Mouse (Mus musculus): ENCODE data around the gene Tbcb. TPM values are rescaled to one million over a fixed set of nuclear protein-coding genes. Genes with fewer than 3 reads are reported as not detected.

Tbcb gene
- polyA plus RNA-seq, 1 experiment: 180 TPM

GRCm38 (mm10) chr7:30200200-30200599 lies 31.9 kb downstream of the Tbcb start:
- Histone ChIP-seq H3K79me3 (ENCODE audit: low read depth) (no peaks in the 10 kb centered on the region), H3K27me3 (ENCODE audit: control insufficient read depth, insufficient read depth, insufficient read length) (no peaks in the 10 kb centered on the region), H3K36me3 (ENCODE audit: control insufficient read depth, insufficient read depth) (no peaks in the 10 kb centered on the region), H3K79me2 (ENCODE audit: control insufficient read depth, insufficient read depth) (no peaks in the 10 kb centered on the region), H3K4me3 (ENCODE audit: insufficient read depth, poor library complexity, severe bottlenecking) (no peak overlapping the region), H3ac (ENCODE audit: control insufficient read depth, insufficient read length, low read depth) (no peak overlapping the region)
- no peak for TF ChIP-seq USF1 (IDR thresholded peaks at IDR 0.05; ENCODE audit: low read depth)
- TF ChIP-seq MYOD1 (IDR thresholded peaks at IDR 0.05; ENCODE audit: control insufficient read depth, insufficient read length, low read depth): no peak
- TF ChIP-seq MAX (IDR thresholded peaks at IDR 0.05): no peak
- TF ChIP-seq MYOG (IDR thresholded peaks at IDR 0.05; ENCODE audit: control insufficient read depth, extremely low read depth, insufficient read length): no peak
- TF ChIP-seq FOSL1 (IDR thresholded peaks at IDR 0.05; ENCODE audit: insufficient read depth, low read length, poor library complexity, severe bottlenecking): no peak
- no peak for TF ChIP-seq CEBPB (IDR thresholded peaks at IDR 0.05; ENCODE audit: low read depth)
- no peak for TF ChIP-seq CTCF (IDR thresholded peaks at IDR 0.05; ENCODE audit: control insufficient read depth, insufficient read depth, insufficient read length)

GRCm38 (mm10) chr7:30199498-30200139 lies 32.5 kb downstream of the Tbcb start:
- Histone ChIP-seq H3K27me3 (ENCODE audit: control insufficient read depth, insufficient read depth, insufficient read length) (no peaks in the 10 kb centered on the region), H3K4me3 (ENCODE audit: insufficient read depth, poor library complexity, severe bottlenecking) (no peak overlapping the region), H3K36me3 (ENCODE audit: control insufficient read depth, insufficient read depth) (no peaks in the 10 kb centered on the region), H3ac (ENCODE audit: control insufficient read depth, insufficient read length, low read depth) (no peak overlapping the region), H3K79me3 (ENCODE audit: low read depth) (no peaks in the 10 kb centered on the region), H3K79me2 (ENCODE audit: control insufficient read depth, insufficient read depth) (peaks cover 3% of the 10 kb centered on the region)
- TF ChIP-seq CTCF (IDR thresholded peaks at IDR 0.05; ENCODE audit: control insufficient read depth, insufficient read depth, insufficient read length): no peak
- TF ChIP-seq MAX (IDR thresholded peaks at IDR 0.05): no peak
- no peak for TF ChIP-seq USF1 (IDR thresholded peaks at IDR 0.05; ENCODE audit: low read depth)
- TF ChIP-seq MYOG (IDR thresholded peaks at IDR 0.05; ENCODE audit: control insufficient read depth, extremely low read depth, insufficient read length): no peak
- no peak for TF ChIP-seq FOSL1 (IDR thresholded peaks at IDR 0.05; ENCODE audit: insufficient read depth, low read length, poor library complexity, severe bottlenecking)
- no peak for TF ChIP-seq CEBPB (IDR thresholded peaks at IDR 0.05; ENCODE audit: low read depth)
- TF ChIP-seq MYOD1 (IDR thresholded peaks at IDR 0.05; ENCODE audit: control insufficient read depth, insufficient read length, low read depth): no peak

DNA sequence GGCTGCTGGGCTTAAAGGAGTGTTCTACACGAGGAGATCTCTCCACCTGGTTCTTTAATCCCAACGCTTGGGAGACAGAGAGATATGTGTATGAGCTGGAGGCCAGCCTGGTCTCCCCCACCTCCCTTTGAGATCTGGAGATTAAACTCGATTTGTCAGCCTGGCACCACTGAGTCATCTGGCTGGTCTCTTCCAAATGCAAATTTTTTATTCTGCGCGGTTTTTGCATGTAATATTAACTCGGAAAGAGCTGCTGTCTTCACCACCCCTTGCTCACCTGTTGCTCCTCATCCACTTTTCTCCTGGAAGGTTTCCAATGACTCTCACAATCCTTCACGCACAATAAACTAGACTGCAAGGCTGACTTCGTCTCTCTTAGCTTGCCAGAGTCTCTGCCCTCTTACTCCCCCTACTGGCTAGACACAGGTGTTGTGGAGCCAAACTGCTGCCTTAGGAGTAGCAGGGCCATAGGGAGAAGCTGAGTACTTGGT lies 33.5 kb downstream of the Tbcb start, which contains the start of gene Capns1:
Gene Capns1 (minus strand): TSS at position 331 of the 491 bp plus-strand sequence.
- no peaks in the 10 kb centered on the region for H3K36me3 ChIP-seq (ENCODE audit: control insufficient read depth, insufficient read depth)
- peaks cover 14% of the 10 kb centered on the region for H3K79me2 ChIP-seq (ENCODE audit: control insufficient read depth, insufficient read depth)
- TF ChIP-seq USF1 (IDR thresholded peaks at IDR 0.05; ENCODE audit: low read depth): no peak
- TF ChIP-seq CTCF (IDR thresholded peaks at IDR 0.05; ENCODE audit: control insufficient read depth, insufficient read depth, insufficient read length): peak; percentile 70
- TF ChIP-seq MYOD1 (IDR thresholded peaks at IDR 0.05; ENCODE audit: control insufficient read depth, insufficient read length, low read depth): peak; percentile 88
- no peak within 1 kb of the TSS for H3K4me3 ChIP-seq (ENCODE audit: insufficient read depth, poor library complexity, severe bottlenecking)
- H3ac ChIP-seq (ENCODE audit: control insufficient read depth, insufficient read length, low read depth): no peak within 1 kb of the TSS
- H3K27me3 ChIP-seq (ENCODE audit: control insufficient read depth, insufficient read depth, insufficient read length): no peaks in the 10 kb centered on the region
- peaks cover 5% of the 10 kb centered on the region for H3K79me3 ChIP-seq (ENCODE audit: low read depth)

- Histone ChIP-seq H3K79me2 (ENCODE audit: control insufficient read depth, insufficient read depth) (peaks cover 23% of the 10 kb centered on the region), H3K27me3 (ENCODE audit: control insufficient read depth, insufficient read depth, insufficient read length) (no peaks in the 10 kb centered on the region), H3K4me3 (ENCODE audit: insufficient read depth, poor library complexity, severe bottlenecking) (no peak overlapping the region), H3K36me3 (ENCODE audit: control insufficient read depth, insufficient read depth) (no peaks in the 10 kb centered on the region), H3ac (ENCODE audit: control insufficient read depth, insufficient read length, low read depth) (no peak overlapping the region), H3K79me3 (ENCODE audit: low read depth) (peaks cover 13% of the 10 kb centered on the region)
- TF ChIP-seq MYOG (IDR thresholded peaks at IDR 0.05; ENCODE audit: control insufficient read depth, extremely low read depth, insufficient read length) (no peak), MAX (IDR thresholded peaks at IDR 0.05) (no peak), CTCF (IDR thresholded peaks at IDR 0.05; ENCODE audit: control insufficient read depth, insufficient read depth, insufficient read length) (no peak), USF1 (IDR thresholded peaks at IDR 0.05; ENCODE audit: low read depth) (no peak)
These were observed 34.4 kb downstream of the Tbcb start for GRCm38 (mm10) chr7:30197592-30198129.

- H3K4me3 ChIP-seq (ENCODE audit: insufficient read depth, poor library complexity, severe bottlenecking): no peak overlapping the region
These were observed 35.9 kb downstream of the Tbcb start for GRCm38 (mm10) chr7:30196171-30196570.

More at GRCm38 (mm10) chr7:30196171-30196570, 35.9 kb downstream of the Tbcb start:
- Histone ChIP-seq H3K79me3 (ENCODE audit: low read depth) (peaks cover 20% of the 10 kb centered on the region), H3K27me3 (ENCODE audit: control insufficient read depth, insufficient read depth, insufficient read length) (no peaks in the 10 kb centered on the region), H3ac (ENCODE audit: control insufficient read depth, insufficient read length, low read depth) (no peak overlapping the region), H3K79me2 (ENCODE audit: control insufficient read depth, insufficient read depth) (peaks cover 32% of the 10 kb centered on the region), H3K36me3 (ENCODE audit: control insufficient read depth, insufficient read depth) (peaks cover 9% of the 10 kb centered on the region)
- TF ChIP-seq MYOG (IDR thresholded peaks at IDR 0.05; ENCODE audit: control insufficient read depth, extremely low read depth, insufficient read length): no peak
- peak; percentile 33 for TF ChIP-seq CEBPB (IDR thresholded peaks at IDR 0.05; ENCODE audit: low read depth)
- no peak for TF ChIP-seq CTCF (IDR thresholded peaks at IDR 0.05; ENCODE audit: control insufficient read depth, insufficient read depth, insufficient read length)
- TF ChIP-seq FOSL1 (IDR thresholded peaks at IDR 0.05; ENCODE audit: insufficient read depth, low read length, poor library complexity, severe bottlenecking): no peak
- no peak for TF ChIP-seq MYOD1 (IDR thresholded peaks at IDR 0.05; ENCODE audit: control insufficient read depth, insufficient read length, low read depth)
